Mouse (Mus musculus): Measurements from ENCODE around the gene Taf1b. TPM values are rescaled to one million over a fixed set of nuclear protein-coding genes. Genes with fewer than 3 reads are reported as not detected.
A peak's percentile ranks its signal among the peaks of the same experiment; 100 is the strongest.
"Not testable (repeated sequence)": the region's sequence is repeated elsewhere in the genome, so short reads cannot be mapped to it uniquely, and the experiment has no call there.

Gene Taf1b
- 27.6 and 28.5 TPM in 2 replicates for polyA plus RNA-seq (2015; fragmentation: Nextera tagmentation; extraction: Ambion mirVana)

GRCm38 (mm10) chr12:24498150-24498840 is at the start of gene Taf1b:
Taf1b (plus strand) TSS chr12:24498359.
- no peaks in the 10 kb centered on the region for H3K4me1 ChIP-seq (replicated peaks; ENCODE audit: insufficient read depth, low read length)
- WGBS, result 9% methylated on average over 31 of the region's 31 CpGs

GRCm38 (mm10) chr12:24460406-24460805 is 37.8 kb upstream of the Taf1b start:
- Histone ChIP-seq H3K4me2 (ENCODE audit: low read length) (no peak overlapping the region), H3K27me3 (ENCODE audit: insufficient read depth, low read length) (no peaks in the 10 kb centered on the region), H3K9ac (ENCODE audit: low read depth, low read length) (no peak overlapping the region), H3K4me3 (replicated peaks; ENCODE audit: low read depth, low read length) (no peak overlapping the region), H3K9me3 (replicated peaks; ENCODE audit: low read length) (no peaks in the 10 kb centered on the region), H3K27ac (no peak overlapping the region), H3K4me1 (replicated peaks; ENCODE audit: insufficient read depth, low read length) (no peaks in the 10 kb centered on the region), H3K36me3 (ENCODE audit: insufficient read depth, low read length) (no peaks in the 10 kb centered on the region)
- 49% methylated on average over 10 of the region's 10 CpGs for WGBS
- DNase-seq (ENCODE audit: low spot score) (no peak), ATAC-seq (replicated peaks; ENCODE audit: low FRiP score, low read depth) (no peak)
- TF ChIP-seq CTCF (IDR thresholded peaks at IDR 0.05; ENCODE audit: low read depth), result no peak

More at GRCm38 (mm10) chr12:24498150-24498840, at the start of gene Taf1b:
- DNase-seq (ENCODE audit: low spot score) (peak; percentile 75), ATAC-seq (replicated peaks; ENCODE audit: low FRiP score, low read depth) (peak; percentile 87)
- Histone ChIP-seq H3K27ac (peak within 1 kb of the TSS; percentile 55; the same call in 1 of the 2 replicates), H3K9ac (ENCODE audit: low read depth, low read length) (peak within 1 kb of the TSS; percentile 71), H3K4me3 (replicated peaks; ENCODE audit: low read depth, low read length) (peak within 1 kb of the TSS; percentile 48), H3K9me3 (replicated peaks; ENCODE audit: low read length) (no peaks in the 10 kb centered on the region), H3K27me3 (ENCODE audit: insufficient read depth, low read length) (no peaks in the 10 kb centered on the region), H3K4me2 (ENCODE audit: low read length) (peak within 1 kb of the TSS; percentile 60), H3K36me3 (ENCODE audit: insufficient read depth, low read length) (no peaks in the 10 kb centered on the region)
- TF ChIP-seq CTCF (IDR thresholded peaks at IDR 0.05; ENCODE audit: low read depth), result 0 out of 2 replicates have a peak, but pooled peaks have one; percentile 5

- H3K9ac ChIP-seq (ENCODE audit: low read depth, low read length); H3K27ac ChIP-seq; DNase-seq (ENCODE audit: low spot score); H3K27me3 ChIP-seq (ENCODE audit: insufficient read depth, low read length); ATAC-seq (replicated peaks; ENCODE audit: low FRiP score, low read depth); H3K4me1 ChIP-seq (replicated peaks; ENCODE audit: insufficient read depth, low read length); H3K4me3 ChIP-seq (replicated peaks; ENCODE audit: low read depth, low read length); H3K4me2 ChIP-seq (ENCODE audit: low read length); H3K36me3 ChIP-seq (ENCODE audit: insufficient read depth, low read length); H3K9me3 ChIP-seq (replicated peaks; ENCODE audit: low read length): not testable (repeated sequence)
- peak; percentile 60 for TF ChIP-seq CTCF (IDR thresholded peaks at IDR 0.05; ENCODE audit: low read depth)
- 43% methylated on average over 4 of the region's 4 CpGs for WGBS
Observed at GRCm38 (mm10) chr12:24462121-24462520, 36.0 kb upstream of the Taf1b start.

- not testable (repeated sequence) for H3K9ac ChIP-seq (ENCODE audit: low read depth, low read length); ATAC-seq (replicated peaks; ENCODE audit: low FRiP score, low read depth); H3K4me3 ChIP-seq (replicated peaks; ENCODE audit: low read depth, low read length); H3K27me3 ChIP-seq (ENCODE audit: insufficient read depth, low read length); H3K9me3 ChIP-seq (replicated peaks; ENCODE audit: low read length); H3K4me1 ChIP-seq (replicated peaks; ENCODE audit: insufficient read depth, low read length); H3K36me3 ChIP-seq (ENCODE audit: insufficient read depth, low read length); DNase-seq (ENCODE audit: low spot score); H3K4me2 ChIP-seq (ENCODE audit: low read length); H3K27ac ChIP-seq
- 83% methylated on average over 6 of the region's 6 CpGs for WGBS
Observed at GRCm38 (mm10) chr12:24463490-24463889, 34.7 kb upstream of the Taf1b start.

GRCm38 (mm10) chr12:24468966-24469365 is 29.2 kb upstream of the Taf1b start:
- 85% methylated on average over 2 of the region's 2 CpGs for WGBS
- TF ChIP-seq CTCF (IDR thresholded peaks at IDR 0.05; ENCODE audit: low read depth), result no peak
- H3K27me3 ChIP-seq (ENCODE audit: insufficient read depth, low read length), result no peaks in the 10 kb centered on the region
- H3K9me3 ChIP-seq (replicated peaks; ENCODE audit: low read length), result no peaks in the 10 kb centered on the region
- H3K4me3 ChIP-seq (replicated peaks; ENCODE audit: low read depth, low read length), result no peak overlapping the region
- no peaks in the 10 kb centered on the region for H3K4me1 ChIP-seq (replicated peaks; ENCODE audit: insufficient read depth, low read length)
- H3K36me3 ChIP-seq (ENCODE audit: insufficient read depth, low read length), result no peaks in the 10 kb centered on the region
- DNase-seq (ENCODE audit: low spot score), result no peak
- ATAC-seq (replicated peaks; ENCODE audit: low FRiP score, low read depth), result no peak
- no peak overlapping the region for H3K4me2 ChIP-seq (ENCODE audit: low read length)
- no peak overlapping the region for H3K9ac ChIP-seq (ENCODE audit: low read depth, low read length)
- H3K27ac ChIP-seq, result no peak overlapping the region

- Histone ChIP-seq H3K27me3 (ENCODE audit: insufficient read depth, low read length) (no peaks in the 10 kb centered on the region), H3K4me3 (replicated peaks; ENCODE audit: low read depth, low read length) (no peak overlapping the region), H3K27ac (no peak overlapping the region), H3K9ac (ENCODE audit: low read depth, low read length) (no peak overlapping the region), H3K4me2 (ENCODE audit: low read length) (no peak overlapping the region), H3K9me3 (replicated peaks; ENCODE audit: low read length) (no peaks in the 10 kb centered on the region), H3K4me1 (replicated peaks; ENCODE audit: insufficient read depth, low read length) (no peaks in the 10 kb centered on the region), H3K36me3 (ENCODE audit: insufficient read depth, low read length) (no peaks in the 10 kb centered on the region)
- DNase-seq (ENCODE audit: low spot score), result peak; percentile 64
- TF ChIP-seq CTCF (IDR thresholded peaks at IDR 0.05; ENCODE audit: low read depth), result peak; percentile 83
- WGBS, result 16% methylated on average over 4 of the region's 4 CpGs
- peak; percentile 43; the same call in 1 of the 2 replicates for ATAC-seq (replicated peaks; ENCODE audit: low FRiP score, low read depth)
Observed at GRCm38 (mm10) chr12:24470943-24471342, 27.2 kb upstream of the Taf1b start.
